Mouse (Mus musculus) limb, embryonic 11.5 days (tissue): ENCODE data around the gene Prss28. TPM values are rescaled to one million over a fixed set of nuclear protein-coding genes. Genes with fewer than 3 reads are reported as not detected.
A peak's percentile ranks its signal among the peaks of the same experiment; 100 is the strongest.

Experiments
- ATAC-seq: fragments of 200-750 bp; cut with Nextera tagmentation; 2 replicates; pipeline ENCODE4 v1.8.0; 2017; ENCODE audit warnings: low read depth; ENCODE audit not compliant: insufficient number of reproducible peaks, low FRiP score, low TSS enrichment
- DNase-seq: peaks from one replicate; pipeline ENCODE4 v3.0.0-alpha.2; 2015; ENCODE audit warnings: low spot score
- H3K27ac ChIP-seq: fragments of 300-500 bp; sonication (generic); replicated peaks from 2 replicates; pipeline ENCODE4 v1.5.1; 2014; ENCODE audit warnings: low read depth, mild to moderate bottlenecking, low read length
- H3K27me3 ChIP-seq: fragments of 300-500 bp; sonication (generic); 2 replicates; pipeline ENCODE4 v1.6.1; 2014; ENCODE audit warnings: mild to moderate bottlenecking, low read length, mixed read lengths; ENCODE audit not compliant: control insufficient read depth, insufficient read depth
- H3K36me3 ChIP-seq: fragments of 300-500 bp; sonication (generic); 2 replicates; pipeline ENCODE4 v1.6.1; 2014; ENCODE audit warnings: mild to moderate bottlenecking, low read length, moderate library complexity, mixed read lengths; ENCODE audit not compliant: control insufficient read depth, insufficient read depth
- H3K4me1 ChIP-seq: fragments of 300-500 bp; sonication (generic); 2 replicates; pipeline ENCODE4 v1.6.1; 2014; ENCODE audit warnings: low read length, mixed read lengths; ENCODE audit not compliant: control insufficient read depth, insufficient read depth
- H3K4me2 ChIP-seq: fragments of 300-500 bp; sonication (generic); 2 replicates; pipeline ENCODE4 v1.6.1; 2014; ENCODE audit warnings: low read depth, mild to moderate bottlenecking, moderate library complexity; ENCODE audit not compliant: severe bottlenecking
- H3K4me3 ChIP-seq: fragments of 300-500 bp; sonication (generic); 2 replicates; pipeline ENCODE4 v1.5.1; 2014; ENCODE audit warnings: low read depth, low read length
- H3K9ac ChIP-seq: fragments of 300-500 bp; sonication (generic); 2 replicates; pipeline ENCODE4 v1.6.1; 2014; ENCODE audit warnings: mild to moderate bottlenecking, low read length
- H3K9me3 ChIP-seq: fragments of 300-500 bp; sonication (generic); 2 replicates; pipeline ENCODE4 v1.6.1; 2016; ENCODE audit warnings: low read length; ENCODE audit not compliant: control insufficient read depth
- WGBS: fragments of 180-500 bp; shearing (Covaris S2); extraction: QIAGEN DNeasy Blood & Tissue Kit; methylation state at CpG from one replicate; pipeline ENCODE4 v1.1.7; 2014; 5-methylcytosine and 5-hydroxymethylcytosine counted together
- polyA plus RNA-seq: library from polyadenylated mRNA; unstranded; fragments of >200 nt; fragmentation: Nextera tagmentation; extraction: Ambion mirVana; gene quantifications from 2 replicates; pipeline ENCODE4 v1.2.1, GENCODE M21; 2014

Gene Prss28
- polyA plus RNA-seq, result not detected in 2 replicates

DNA sequence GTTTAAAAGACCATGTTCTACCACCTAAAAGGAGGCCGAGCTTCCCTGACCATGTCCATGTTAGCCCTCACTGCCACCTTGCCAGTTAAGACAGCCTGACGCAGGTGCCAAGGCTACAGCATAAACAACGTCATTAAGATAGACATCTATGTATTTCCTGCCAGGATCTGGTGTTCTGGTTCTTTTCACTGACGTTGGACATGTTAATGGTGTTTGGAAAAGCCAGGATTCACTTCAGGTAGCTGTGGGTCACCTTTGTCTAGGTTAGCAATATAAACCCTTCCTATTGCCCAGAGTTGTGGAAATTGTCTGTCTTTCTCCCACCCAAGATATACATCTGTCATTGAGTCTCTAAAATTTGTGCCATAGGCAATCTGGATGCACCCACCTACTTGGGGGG, at the start of gene Prss28:
TSS of gene Prss28 (plus strand) at position 301 of the 400 bp plus-strand sequence.
- Histone ChIP-seq H3K27me3 (no peaks in the 10 kb centered on the region), H3K36me3 (no peaks in the 10 kb centered on the region), H3K4me2 (no peak within 1 kb of the TSS), H3K4me1 (no peaks in the 10 kb centered on the region), H3K9ac (no peak within 1 kb of the TSS), H3K27ac (no peak within 1 kb of the TSS), H3K9me3 (no peaks in the 10 kb centered on the region), H3K4me3 (no peak within 1 kb of the TSS)
- ATAC-seq (no peak), DNase-seq (no peak)
- WGBS, result 63% methylated on average over 4 of the region's 4 CpGs

DNA sequence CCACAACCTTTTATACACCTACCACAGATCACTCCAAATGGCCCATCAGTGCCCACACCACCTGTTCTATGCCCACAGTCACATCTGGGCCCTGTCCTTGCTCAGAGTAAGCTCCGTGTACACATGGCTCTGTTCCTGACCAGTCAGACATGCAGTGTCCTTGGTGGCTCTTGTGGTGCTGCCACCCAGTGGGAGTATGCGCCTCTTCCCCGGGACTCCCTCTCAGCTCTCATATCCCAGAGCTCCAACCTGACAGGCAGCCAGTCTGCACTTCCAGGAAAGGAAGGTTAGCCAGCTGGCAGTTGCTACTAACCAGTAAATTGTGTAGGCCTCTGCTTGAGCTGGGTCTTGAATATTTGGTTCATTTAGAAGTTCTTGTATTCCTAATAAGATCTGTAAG, 44.0 kb upstream of the Prss28 start:
- H3K4me1 ChIP-seq, result no peaks in the 10 kb centered on the region
- H3K9ac ChIP-seq, result no peak overlapping the region
- no peak for DNase-seq
- no peaks in the 10 kb centered on the region for H3K27me3 ChIP-seq
- peaks cover 61% of the 10 kb centered on the region for H3K36me3 ChIP-seq
- H3K9me3 ChIP-seq, result no peaks in the 10 kb centered on the region
- H3K27ac ChIP-seq, result no peak overlapping the region
- 83% methylated on average over 3 of the region's 3 CpGs for WGBS
- no peak overlapping the region for H3K4me3 ChIP-seq
- H3K4me2 ChIP-seq, result no peak overlapping the region
- no peak for ATAC-seq

DNA sequence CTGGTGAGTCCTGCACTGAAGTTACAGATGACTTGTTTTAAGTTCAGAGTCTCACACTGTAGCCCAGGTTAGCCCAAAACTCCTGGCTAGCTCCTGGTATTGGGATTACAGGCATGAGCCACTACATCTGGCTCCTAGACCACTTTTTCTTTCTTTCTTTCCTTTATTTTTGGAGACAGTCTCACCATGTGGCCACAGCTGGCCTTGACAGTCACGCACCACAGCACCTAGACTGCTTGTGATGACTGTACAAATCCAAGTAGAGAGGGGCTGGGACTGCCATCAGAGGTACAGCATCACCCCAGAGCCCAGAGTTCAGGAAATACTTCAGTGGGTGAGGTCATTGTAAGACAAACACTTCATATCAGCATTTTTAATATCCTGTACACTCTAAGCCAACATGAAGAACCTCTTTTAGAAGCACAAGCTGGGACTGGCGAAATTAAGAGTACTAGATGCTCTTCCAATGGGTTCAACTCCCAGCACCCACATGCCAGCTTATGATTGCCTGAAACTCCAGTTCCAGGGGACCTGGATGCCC, 37.6 kb upstream of the Prss28 start:
- ATAC-seq, result no peak
- 95% methylated on average over 2 of the region's 2 CpGs for WGBS

GRCm38 (mm10) chr17:25272326-25272725, 36.1 kb upstream of the Prss28 start:
- no peaks in the 10 kb centered on the region for H3K9me3 ChIP-seq
- peak overlapping the region; percentile 98 for H3K4me2 ChIP-seq
- H3K4me1 ChIP-seq, result peaks cover 15% of the 10 kb centered on the region
- ATAC-seq, result no peak
- DNase-seq, result no peak
- 0 out of 2 replicates have a peak overlapping the region, but pooled peaks have one; percentile 26 for H3K27ac ChIP-seq
- no peaks in the 10 kb centered on the region for H3K27me3 ChIP-seq
- H3K4me3 ChIP-seq, result peak overlapping the region; percentile 100
- peaks cover 27% of the 10 kb centered on the region for H3K36me3 ChIP-seq
- 0% methylated on average over 10 of the region's 10 CpGs for WGBS
- peak overlapping the region; percentile 100 for H3K9ac ChIP-seq

More for the DNA sequence above, 37.6 kb upstream of the Prss28 start:
- Histone ChIP-seq H3K9ac (no peak overlapping the region; the same call in 1 of the 2 replicates), H3K4me3 (no peak overlapping the region), H3K4me2 (peak overlapping the region; percentile 20; the same call in 1 of the 2 replicates), H3K4me1 (peaks cover 15% of the 10 kb centered on the region), H3K27ac (no peak overlapping the region), H3K27me3 (no peaks in the 10 kb centered on the region), H3K9me3 (no peaks in the 10 kb centered on the region), H3K36me3 (peaks cover 38% of the 10 kb centered on the region)
- no peak for DNase-seq

DNA sequence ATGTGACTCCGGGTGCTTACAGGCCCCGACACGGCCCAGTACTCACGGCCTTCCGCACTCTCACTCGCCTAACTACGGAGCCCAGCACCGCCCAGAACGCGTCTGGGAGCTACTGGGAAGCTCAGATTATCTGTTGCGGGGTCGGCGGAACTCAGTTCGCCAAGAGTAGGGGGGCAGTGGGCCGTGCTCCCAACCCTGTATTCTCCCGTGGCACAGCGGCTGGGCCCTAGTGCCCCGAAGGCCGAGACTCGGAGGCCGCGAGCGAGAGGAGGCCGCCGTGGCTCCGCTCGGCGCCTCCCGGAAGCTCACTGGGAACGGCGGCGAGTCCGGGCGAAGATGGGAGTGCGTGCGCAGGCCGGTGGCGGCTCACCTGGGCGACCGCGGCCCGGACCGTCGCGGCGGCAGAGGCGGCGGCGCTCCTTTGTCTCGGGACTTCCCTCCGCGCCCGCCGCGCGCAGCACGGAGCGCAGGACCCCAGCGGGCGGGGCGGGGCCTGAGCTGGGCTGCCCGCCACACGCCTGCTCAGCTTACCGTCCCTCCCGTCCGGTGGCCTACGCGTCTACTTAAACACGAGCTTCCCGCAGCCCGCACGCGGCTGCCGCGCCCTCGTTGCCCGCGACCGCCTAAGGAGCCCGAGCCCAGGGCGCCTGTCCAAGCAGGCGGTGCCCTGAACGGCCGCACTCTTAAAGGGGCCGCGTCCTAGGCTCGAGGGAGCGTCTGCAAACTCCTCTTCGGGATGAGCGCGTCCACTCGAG, 35.3 kb upstream of the Prss28 start:
- Histone ChIP-seq H3K9me3 (no peaks in the 10 kb centered on the region), H3K4me3 (peak overlapping the region; percentile 100), H3K9ac (peak overlapping the region; percentile 100), H3K27me3 (no peaks in the 10 kb centered on the region), H3K27ac (peak overlapping the region; percentile 98), H3K4me2 (peak overlapping the region; percentile 98), H3K4me1 (peaks cover 15% of the 10 kb centered on the region), H3K36me3 (peaks cover 19% of the 10 kb centered on the region)
- ATAC-seq (peak; percentile 89), DNase-seq (peak; percentile 93)
- WGBS, result under 1% methylated on average over 91 of the region's 92 CpGs

DNA sequence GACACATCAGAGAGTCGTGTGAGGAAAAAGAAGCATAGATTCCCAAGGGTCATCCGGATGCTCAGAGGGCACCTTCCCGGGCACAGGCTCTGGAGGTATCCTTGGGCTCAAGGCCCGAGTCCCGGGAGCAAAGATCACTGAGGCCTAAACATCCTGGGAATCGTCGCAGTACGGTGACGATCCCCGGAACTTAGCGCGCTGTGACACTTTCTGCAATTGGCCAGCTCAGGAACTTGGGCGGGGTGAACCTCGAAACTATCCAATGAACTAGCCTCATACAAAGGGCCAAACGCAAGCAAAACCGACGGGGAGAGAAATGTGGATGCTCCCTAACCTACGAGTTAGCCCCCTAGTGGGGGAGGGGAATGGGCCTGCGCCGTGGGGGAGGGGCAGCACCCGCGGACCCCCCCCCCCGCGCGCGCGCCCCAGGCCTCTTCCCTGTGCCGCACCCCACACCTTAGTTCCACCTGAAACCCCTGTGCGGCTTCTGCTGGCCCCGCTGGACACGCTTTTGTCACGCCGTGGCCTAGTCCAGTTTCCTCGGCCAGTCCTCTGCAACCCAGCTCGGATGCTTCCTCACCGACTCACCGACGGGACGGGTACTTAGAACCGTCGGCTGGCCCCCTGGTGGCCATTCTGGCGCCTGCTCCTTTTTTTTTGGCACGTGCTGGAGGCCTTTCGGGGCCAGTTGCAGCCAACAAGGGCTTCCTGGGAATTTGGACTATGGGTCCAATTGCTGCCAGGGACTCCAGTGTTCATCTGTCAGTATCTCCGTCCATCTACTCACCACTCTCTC, 34.5 kb upstream of the Prss28 start:
- DNase-seq (peak; percentile 98), ATAC-seq (peak; percentile 89)
- peak overlapping the region; percentile 98; the same call in 1 of the 2 replicates for H3K4me2 ChIP-seq
- H3K27ac ChIP-seq, result peak overlapping the region; percentile 98
- H3K36me3 ChIP-seq, result peaks cover 12% of the 10 kb centered on the region
- no peaks in the 10 kb centered on the region for H3K27me3 ChIP-seq
- H3K9me3 ChIP-seq, result no peaks in the 10 kb centered on the region
- peak overlapping the region; percentile 100 for H3K9ac ChIP-seq
- peak overlapping the region; percentile 100 for H3K4me3 ChIP-seq
- WGBS, result 1% methylated on average over 36 of the region's 45 CpGs
- peaks cover 15% of the 10 kb centered on the region for H3K4me1 ChIP-seq

DNA sequence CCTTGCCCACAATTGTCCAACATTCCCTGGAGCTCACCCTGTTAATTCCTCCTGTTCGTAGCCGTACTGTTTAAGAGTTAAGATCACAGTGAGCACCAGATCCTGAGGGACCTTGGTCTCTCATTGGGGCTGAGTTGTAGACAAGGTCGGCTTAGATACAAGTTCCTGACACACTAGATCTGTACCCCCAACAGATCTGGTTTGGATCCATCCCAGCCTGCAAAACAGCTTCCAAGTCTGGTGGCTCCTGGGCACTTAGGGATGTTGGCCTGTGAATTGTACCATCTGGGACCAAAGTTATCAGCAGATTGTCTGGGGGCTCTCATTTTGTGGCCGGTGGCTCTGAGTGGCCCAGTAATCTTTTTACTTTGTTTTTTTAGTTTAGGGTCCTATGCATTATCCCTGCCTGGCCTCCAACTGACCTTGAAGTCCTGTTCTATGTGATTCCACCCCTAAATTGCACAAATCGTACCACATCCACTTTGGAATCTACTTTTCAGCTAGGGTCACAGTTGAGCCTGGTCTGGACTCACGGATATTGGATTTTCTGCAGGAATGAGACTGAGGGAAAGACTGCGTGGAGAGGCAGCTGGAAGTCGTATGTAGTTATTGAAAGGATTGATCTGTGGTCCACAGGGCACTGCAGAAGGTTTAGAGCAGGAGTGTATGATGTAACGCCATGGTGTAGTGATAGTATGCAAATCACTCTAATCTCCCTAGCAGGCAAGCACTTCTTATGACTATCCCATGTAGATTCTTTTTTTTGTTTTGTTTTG, 33.7 kb upstream of the Prss28 start, which contains the start of gene Ube2i:
TSS of gene Ube2i (minus strand) at position 52 of the 776 bp plus-strand sequence.
- no peak for ATAC-seq
- H3K36me3 ChIP-seq, result peaks cover 5% of the 10 kb centered on the region
- H3K9me3 ChIP-seq, result no peaks in the 10 kb centered on the region
- no peak for DNase-seq
- 90% methylated on average over 9 of the region's 9 CpGs for WGBS
- H3K4me3 ChIP-seq, result peak within 1 kb of the TSS; percentile 100
- H3K27ac ChIP-seq, result peak within 1 kb of the TSS; percentile 98
- H3K27me3 ChIP-seq, result no peaks in the 10 kb centered on the region
- peak within 1 kb of the TSS; percentile 98; the same call in 1 of the 2 replicates for H3K4me2 ChIP-seq
- H3K4me1 ChIP-seq, result peaks cover 15% of the 10 kb centered on the region
- peak within 1 kb of the TSS; percentile 100 for H3K9ac ChIP-seq
